Mouse (Mus musculus): Measurements from ENCODE around the gene Hmga1. TPM values are rescaled to one million over a fixed set of nuclear protein-coding genes. Genes with fewer than 3 reads are reported as not detected.
A peak's percentile ranks its signal among the peaks of the same experiment; 100 is the strongest.

Hmga1 gene
- total RNA-seq (2021) = 10 to 100 TPM; 55.2 to 55.7 TPM
- long read RNA-seq, experiment 1, transcript Hmga1-216 (5 exons, 1,681 nt) = major isoform, 17 of 61 reads
- long read RNA-seq, experiment 1, transcript Hmga1-213 (5 exons, 2,001 nt) = minor isoform, 15 of 61 reads
- long read RNA-seq, experiment 1, transcript Hmga1-206 (5 exons, 1,030 nt) = minor isoform, 5 of 61 reads
- long read RNA-seq, experiment 1, transcript Hmga1-205 (6 exons, 1,045 nt) = minor isoform, 5 of 61 reads
- long read RNA-seq, experiment 1, partial matches to known transcripts = 2 of 61 reads
- long read RNA-seq, experiment 1, other reads (novel, unspliced or antisense) = 8 of 61 reads
- long read RNA-seq, experiment 2, transcript Hmga1-204 (5 exons, 1,898 nt) = minor isoform, 6 of 49 reads
- long read RNA-seq, experiment 2, transcript Hmga1-216 (5 exons, 1,681 nt) = minor isoform, 12 of 49 reads
- long read RNA-seq, experiment 2, transcript Hmga1-213 (5 exons, 2,001 nt) = major isoform, 13 of 49 reads
- long read RNA-seq, experiment 2, partial matches to known transcripts = 1 of 49 reads
- long read RNA-seq, experiment 2, other reads (novel, unspliced or antisense) = 5 of 49 reads

DNA sequence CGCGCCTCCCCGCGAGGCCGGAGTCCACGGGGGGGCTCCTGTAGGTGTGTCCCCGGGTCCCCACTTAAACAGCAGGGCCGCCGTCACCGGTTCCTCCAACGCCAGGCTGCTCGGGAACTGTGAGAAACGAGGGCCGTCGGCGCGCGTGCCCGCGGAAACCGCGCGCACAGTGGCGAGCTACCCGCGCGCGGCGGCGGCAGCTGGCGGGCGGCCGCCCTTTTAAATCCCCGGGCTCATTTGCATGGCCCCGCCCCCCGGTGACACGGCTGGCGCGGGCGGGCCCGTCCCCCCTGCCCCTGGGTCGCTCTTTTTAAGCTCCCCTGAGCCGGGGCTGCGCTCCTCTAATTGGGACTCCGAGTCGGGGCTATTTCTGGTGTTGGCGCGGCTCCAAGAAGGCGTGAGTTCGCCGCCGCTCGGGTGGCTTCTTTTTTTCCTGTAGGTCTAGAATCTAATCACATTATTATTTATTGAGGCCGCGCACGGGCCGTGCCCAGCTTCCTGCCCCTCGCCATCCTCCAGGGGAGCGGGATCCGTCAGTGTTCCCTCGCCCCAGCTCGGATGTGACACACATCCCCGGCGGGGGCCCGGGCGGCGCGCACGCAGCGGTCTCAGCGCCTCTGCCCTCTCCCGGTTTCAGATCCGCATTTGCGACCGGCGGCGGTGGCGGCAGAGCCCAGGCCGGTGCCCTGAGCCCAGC, at the start of gene Hmga1:
Gene Hmga1 (plus strand): TSS at position 183 of the 697 bp plus-strand sequence.
- Histone ChIP-seq H3K4me3 (peak within 1 kb of the TSS; percentile 90), H3K27ac (peak within 1 kb of the TSS; percentile 93)
- intact Hi-C loops (cut with DNase I) = no loop called here
- TF ChIP-seq CTCF (IDR thresholded peaks at IDR 0.05) = no peak
- peak; percentile 83 to 86 for DNase-seq (ENCODE audit: extremely low spot score in 1 of 2, low spot score in 2 of 2)

DNA sequence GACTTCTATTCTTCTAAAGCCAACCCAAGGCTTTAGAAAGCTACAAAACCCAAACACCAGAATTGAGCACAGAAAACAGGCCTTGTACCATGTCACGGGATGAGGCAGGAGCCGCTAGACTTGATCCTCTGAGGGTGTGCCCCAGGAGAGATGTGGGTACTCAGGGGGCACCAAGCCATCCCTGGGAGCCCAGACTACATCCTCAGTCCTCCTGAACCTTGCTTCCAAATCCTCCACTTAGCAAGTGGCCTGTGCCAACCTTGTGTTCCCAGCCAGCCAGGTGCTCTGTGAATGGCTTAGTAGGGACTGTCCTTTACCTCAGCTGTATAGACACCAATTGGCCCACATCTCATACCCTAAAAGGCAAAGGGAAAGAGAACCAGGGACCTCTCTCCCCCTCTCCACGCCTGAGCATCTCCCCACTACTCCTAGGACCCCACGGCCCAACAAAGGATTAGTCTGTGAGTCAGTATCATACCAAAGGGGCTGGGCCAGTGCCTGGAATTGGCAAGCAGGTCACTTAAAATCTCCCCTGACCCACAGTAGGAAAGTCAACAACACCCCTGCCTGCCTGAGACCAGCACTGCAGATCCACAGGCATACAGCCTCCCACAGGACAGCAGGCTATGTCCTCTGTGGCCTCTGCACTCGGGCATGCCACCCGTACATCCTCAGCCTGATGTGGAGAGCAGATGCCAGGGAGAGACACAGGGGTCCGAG, 49.3 kb upstream of the Hmga1 start:
- no peak for DNase-seq (ENCODE audit: extremely low spot score in 1 of 2, low spot score in 2 of 2)
- intact Hi-C loops (cut with DNase I) = no loop called here
- no peak overlapping the region for H3K4me3 ChIP-seq
- no peak for TF ChIP-seq CTCF (IDR thresholded peaks at IDR 0.05)
- H3K27ac ChIP-seq = no peak overlapping the region

DNA sequence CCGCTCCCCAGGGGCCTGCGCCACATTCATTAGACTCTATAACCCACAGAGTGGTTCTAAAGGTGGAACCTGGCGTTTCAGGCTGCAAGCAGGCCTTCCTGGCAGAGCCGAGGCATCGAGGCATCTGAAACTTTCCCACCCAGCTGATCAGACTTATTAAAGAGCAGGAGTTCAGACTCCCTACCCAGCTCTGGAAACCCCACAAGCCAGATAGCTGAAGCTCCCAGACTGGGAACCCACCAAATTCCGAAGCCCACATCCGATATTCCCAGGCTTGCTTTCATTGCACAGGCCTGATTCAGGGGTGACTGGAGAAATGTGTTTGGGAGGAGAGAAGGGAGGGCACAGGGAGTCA, 48.7 kb upstream of the Hmga1 start:
- TF ChIP-seq CTCF (IDR thresholded peaks at IDR 0.05) = no peak
- intact Hi-C loops (cut with DNase I) = no loop called here

GRCm38 (mm10) chr17:27508002-27508401, 48.3 kb upstream of the Hmga1 start:
- DNase-seq (ENCODE audit: extremely low spot score in 1 of 2, low spot score in 2 of 2) = no peak
- TF ChIP-seq CTCF (IDR thresholded peaks at IDR 0.05) = no peak
- intact Hi-C loops (cut with DNase I) = no loop called here
- Histone ChIP-seq H3K27ac (no peak overlapping the region), H3K4me3 (no peak overlapping the region)

More for the DNA sequence above, 48.7 kb upstream of the Hmga1 start:
- no peak for DNase-seq (ENCODE audit: extremely low spot score in 1 of 2, low spot score in 2 of 2)
- Histone ChIP-seq H3K27ac (no peak overlapping the region), H3K4me3 (no peak overlapping the region)

DNA sequence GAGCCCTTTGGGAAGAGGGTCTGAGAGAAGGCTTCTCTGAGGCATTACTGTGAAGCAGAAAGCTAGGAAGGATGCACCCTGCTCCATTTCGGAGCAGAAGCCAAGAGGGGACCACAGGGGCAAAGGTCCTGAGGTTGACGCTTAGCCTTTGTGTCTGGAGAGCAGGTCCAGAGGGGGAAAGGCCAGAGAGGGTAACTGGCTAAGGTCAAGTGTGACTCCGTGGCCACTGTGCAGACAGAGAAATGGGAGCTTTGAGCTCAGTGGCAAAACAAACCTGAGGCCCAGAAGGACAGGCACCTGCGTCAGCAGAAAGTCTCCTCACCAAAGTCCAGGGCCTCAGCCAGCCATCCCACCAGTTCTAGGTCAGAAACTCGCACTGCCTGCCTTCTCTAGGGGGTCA, 47.8 kb upstream of the Hmga1 start:
- no peak overlapping the region for H3K4me3 ChIP-seq
- DNase-seq (ENCODE audit: extremely low spot score in 1 of 2, low spot score in 2 of 2) = no peak
- no peak overlapping the region for H3K27ac ChIP-seq
- no peak for TF ChIP-seq CTCF (IDR thresholded peaks at IDR 0.05)
- intact Hi-C loops (cut with DNase I) = no loop called here

- no peak overlapping the region for H3K27ac ChIP-seq
- intact Hi-C loops (cut with DNase I) = no loop called here
- TF ChIP-seq CTCF (IDR thresholded peaks at IDR 0.05) = no peak
- H3K4me3 ChIP-seq = no peak overlapping the region
- DNase-seq (ENCODE audit: extremely low spot score in 1 of 2, low spot score in 2 of 2) = no peak
Measured at GRCm38 (mm10) chr17:27509056-27509455, 47.2 kb upstream of the Hmga1 start.

GRCm38 (mm10) chr17:27510258-27511124, 45.8 kb upstream of the Hmga1 start:
- intact Hi-C loops (cut with DNase I) = no loop called here
- H3K27ac ChIP-seq = no peak overlapping the region
- TF ChIP-seq CTCF (IDR thresholded peaks at IDR 0.05) = no peak
- H3K4me3 ChIP-seq = no peak overlapping the region
- DNase-seq (ENCODE audit: extremely low spot score in 1 of 2, low spot score in 2 of 2) = no peak

DNA sequence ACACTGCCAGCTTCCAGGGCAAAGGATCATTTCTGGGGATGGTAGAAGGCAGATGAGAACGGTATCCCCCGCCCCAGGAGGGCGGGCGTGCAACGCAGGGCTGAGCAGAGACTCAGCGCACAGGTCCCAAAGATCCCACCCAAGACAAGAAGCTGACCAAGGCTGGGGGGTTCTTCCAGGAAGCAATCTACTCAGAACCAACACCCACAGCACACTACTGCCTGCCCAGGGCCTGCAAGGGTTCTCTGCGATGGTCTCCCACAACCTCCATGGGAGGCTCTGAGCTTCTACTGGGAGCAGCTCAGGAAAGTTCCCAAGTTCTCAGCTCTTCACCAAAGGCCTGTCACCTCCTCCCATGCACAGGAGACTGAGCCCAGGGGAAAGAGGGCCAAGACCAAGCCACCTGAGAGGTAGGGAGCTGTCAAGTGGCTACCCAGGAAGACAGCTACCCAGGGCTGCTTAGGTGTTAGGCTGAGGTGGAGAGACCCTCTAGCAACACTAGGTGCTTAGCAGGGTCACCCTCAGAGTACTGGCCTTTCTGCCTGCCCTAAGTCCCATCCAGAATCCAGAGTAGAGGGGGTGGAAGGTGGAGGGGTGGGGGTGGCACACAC, 45.1 kb upstream of the Hmga1 start:
- no peak for DNase-seq (ENCODE audit: extremely low spot score in 1 of 2, low spot score in 2 of 2)
- TF ChIP-seq CTCF (IDR thresholded peaks at IDR 0.05) = no peak
- no peak overlapping the region for H3K27ac ChIP-seq
- peak overlapping the region; percentile 64 for H3K4me3 ChIP-seq
- intact Hi-C loops (cut with DNase I) = no loop called here

DNA sequence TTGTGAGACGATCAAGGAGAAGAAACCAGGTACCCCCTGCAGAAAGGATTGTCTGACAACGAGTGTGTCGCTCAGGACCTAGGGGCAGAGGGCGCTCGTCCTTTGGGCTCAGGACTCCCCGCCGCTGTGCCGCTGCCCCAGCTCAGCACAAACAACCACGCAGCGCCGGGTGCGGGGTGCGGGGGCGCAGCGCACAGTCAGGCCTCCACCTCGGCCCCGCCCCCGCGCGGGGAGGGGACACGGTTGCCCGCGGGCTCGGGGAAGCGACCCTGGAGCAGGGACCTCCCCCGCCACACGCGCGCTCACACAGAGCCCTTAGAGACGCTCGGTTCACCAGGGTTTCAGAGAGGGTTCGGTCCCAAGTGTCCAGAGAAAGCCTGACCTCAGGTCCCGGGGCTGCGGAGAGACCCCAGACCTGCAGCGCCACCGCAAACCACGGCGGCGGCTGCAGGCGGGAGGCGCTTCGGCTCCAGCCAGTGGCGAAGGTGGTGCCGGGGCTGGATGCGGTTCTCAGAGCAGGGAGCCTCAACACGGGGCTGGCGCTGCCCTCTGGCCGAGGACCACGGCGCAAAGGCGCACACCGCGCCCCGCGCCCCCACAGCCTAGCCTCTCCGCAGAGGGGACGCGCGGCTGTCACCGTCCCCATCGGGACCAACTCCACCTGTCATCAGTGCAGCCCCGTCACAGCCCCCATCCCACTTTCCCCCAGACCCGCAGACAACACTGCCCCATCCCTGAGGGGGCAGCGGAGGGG, 44.3 kb upstream of the Hmga1 start:
- no peak; the same call in 1 of the 2 replicates for TF ChIP-seq CTCF (IDR thresholded peaks at IDR 0.05)
- peak; percentile 52 to 61 for DNase-seq (ENCODE audit: extremely low spot score in 1 of 2, low spot score in 2 of 2)
- intact Hi-C loops (cut with DNase I) = no loop called here

DNA sequence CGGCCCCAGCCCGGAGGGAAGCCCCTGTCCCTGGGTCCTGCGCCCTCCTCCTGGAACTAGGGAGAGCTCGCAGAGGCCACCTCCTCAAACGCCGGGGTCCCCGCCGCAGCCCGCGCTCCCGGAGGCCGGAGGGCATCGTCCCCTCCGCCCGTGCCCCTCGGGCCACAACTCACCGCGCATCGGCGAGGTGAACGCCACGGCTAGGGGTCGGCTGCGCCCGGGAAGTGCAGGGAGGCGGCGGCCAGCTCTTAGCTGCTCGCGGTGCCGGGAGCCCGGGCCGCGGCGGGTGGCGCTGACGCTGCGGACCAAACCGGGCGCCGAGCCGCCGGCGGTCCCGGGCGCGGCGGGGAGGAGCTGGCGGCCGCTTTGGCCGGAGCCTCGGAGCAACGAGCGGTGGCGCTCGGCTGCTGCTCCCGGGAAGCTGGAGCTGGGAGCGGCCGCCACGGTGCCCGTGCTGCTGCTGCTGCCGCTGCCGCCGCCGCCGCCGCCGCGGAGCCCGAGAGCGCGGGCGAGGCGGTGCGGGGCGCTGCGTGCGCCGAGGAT, 43.6 kb upstream of the Hmga1 start:
- intact Hi-C loops (cut with DNase I) = no loop called here
- peak; percentile 37 to 41 for DNase-seq (ENCODE audit: extremely low spot score in 1 of 2, low spot score in 2 of 2)
- TF ChIP-seq CTCF (IDR thresholded peaks at IDR 0.05) = no peak
- Histone ChIP-seq H3K4me3 (peak overlapping the region; percentile 64), H3K27ac (peak overlapping the region; percentile 72)

More for the DNA sequence above, 44.3 kb upstream of the Hmga1 start:
- peak overlapping the region; percentile 72 for H3K27ac ChIP-seq
- H3K4me3 ChIP-seq = peak overlapping the region; percentile 64
